Mouse (Mus musculus): Measurements from ENCODE around the gene Dab2ip. TPM values are rescaled to one million over a fixed set of nuclear protein-coding genes. Genes with fewer than 3 reads are reported as not detected.

Gene Dab2ip
- 1.4 TPM for polyA plus RNA-seq (2017; shearing (Covaris generic))

DNA sequence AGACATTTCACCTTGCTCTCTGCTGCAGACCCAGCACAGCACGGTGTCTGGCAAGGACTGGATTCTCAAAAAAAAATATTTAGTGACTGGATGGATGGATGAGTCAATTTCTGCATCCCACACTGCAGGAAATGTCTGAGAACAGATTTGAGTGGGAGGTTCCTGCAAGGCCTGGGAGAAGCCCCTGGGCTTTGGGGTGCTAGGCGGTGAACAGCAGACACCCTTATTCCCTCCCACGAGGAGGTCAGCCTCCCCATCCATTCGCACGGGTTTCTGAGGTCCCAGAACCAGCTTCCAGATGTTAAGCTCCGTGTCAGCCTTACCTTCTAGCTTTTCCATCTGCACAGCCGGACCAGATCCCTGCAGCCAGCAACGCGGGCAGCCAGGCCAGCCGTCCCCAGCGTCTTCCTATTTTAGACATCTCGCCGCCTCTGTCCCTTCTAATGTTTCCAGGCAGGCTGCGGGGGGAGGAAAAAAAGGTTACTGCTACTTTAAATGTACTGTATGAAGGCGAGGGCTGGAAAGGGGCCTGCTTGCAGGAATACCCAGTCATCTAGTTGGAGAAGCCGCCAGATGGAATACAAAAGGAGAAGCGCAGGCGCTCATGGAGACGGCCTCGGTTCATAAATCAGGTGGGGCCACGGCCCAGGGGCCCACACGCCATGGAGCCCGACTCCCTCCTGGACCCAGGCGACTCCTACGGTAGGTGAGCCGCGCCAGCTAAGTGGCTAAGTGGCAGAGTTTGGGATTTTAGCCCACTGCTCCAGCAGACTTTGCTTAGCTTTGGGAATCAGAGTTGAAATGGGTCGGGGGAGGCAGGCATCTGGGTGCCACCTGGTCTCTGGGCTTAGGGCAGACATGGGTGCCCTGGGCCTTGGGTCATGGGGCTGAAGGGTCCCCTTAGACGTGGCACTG, at the start of gene Dab2ip:
TSS of gene Dab2ip (plus strand) at position 356 of the 915 bp plus-strand sequence.

Other genes with a start within 250 kb of the Dab2ip start
- gene Stom, start 221.3 kb upstream of the Dab2ip start, polyA plus RNA-seq (2017; shearing (Covaris generic)): 5.6 TPM
- gene 4930568D16Rik, start 190.5 kb upstream of the Dab2ip start, polyA plus RNA-seq (2017; shearing (Covaris generic)): not detected
- not detected for gene 4930402F06Rik, start 161.1 kb upstream of the Dab2ip start, polyA plus RNA-seq (2017; shearing (Covaris generic))
- 24.2 TPM for gene Ggta1, start 95.0 kb upstream of the Dab2ip start, polyA plus RNA-seq (2017; shearing (Covaris generic))